11 mouse cellular contexts compared by ENCODE assay signal in the genomic region with DNA sequence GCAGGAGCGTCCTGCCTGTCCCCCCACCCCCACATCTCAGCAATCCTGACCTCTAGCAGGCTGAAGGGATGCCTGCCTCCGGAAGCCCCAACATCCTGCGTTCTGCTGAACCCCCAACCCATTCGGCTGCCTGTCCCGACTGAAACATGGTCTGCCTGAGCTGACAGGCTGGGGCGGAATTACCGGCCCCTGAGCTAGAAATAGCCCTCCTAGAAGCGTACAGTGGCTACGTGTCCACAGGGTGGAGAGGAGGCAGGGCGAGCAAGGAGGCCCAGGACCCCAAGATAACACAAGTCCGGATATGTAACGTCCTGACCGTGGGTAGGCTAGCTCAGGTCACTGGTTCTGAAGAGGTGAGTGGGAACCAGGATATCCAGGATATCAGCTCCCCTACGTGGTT. TPM values are rescaled to one million over a fixed set of nuclear protein-coding genes. Genes with fewer than 3 reads are reported as not detected.
DNase-seq lines count a peak whose midpoint lies in the region; ATAC-seq and TF ChIP-seq lines count a peak whose summit lies in the region.
"Had no signal": no experiment of that assay in that cellular context is flagged by ENCODE, and none has a peak within 500 bp of the region (broad histone marks: within the 10 kb centered on the region; RNA-seq: fewer than 3 reads in every experiment).

No protein-coding gene starts in this region.

- no peak overlapping the region for H3K27ac ChIP-seq in kidney, embryonic 14.5 days (ENCODE audit: low read depth, low read length)
- H3K27ac ChIP-seq in embryonic facial prominence, embryonic 13.5 days: no peak overlapping the region
- no peak overlapping the region for H3K27ac ChIP-seq in hindbrain, embryonic 15.5 days (replicated peaks)
- no peak overlapping the region; the same call in 1 of the 2 replicates for H3K27ac ChIP-seq in midbrain, embryonic 13.5 days
- H3K27ac ChIP-seq in cerebellum, adult 2 months (ENCODE audit: insufficient read depth, low read length): no peak overlapping the region
- H3K27ac ChIP-seq: macrophage had no signal

- no peaks in the 10 kb centered on the region for H3K36me3 ChIP-seq in kidney, embryonic 14.5 days (ENCODE audit: control insufficient read depth, insufficient read depth, low read length)
- no peaks in the 10 kb centered on the region for H3K36me3 ChIP-seq in embryonic facial prominence, embryonic 13.5 days
- H3K36me3 ChIP-seq in hindbrain, embryonic 15.5 days: no peaks in the 10 kb centered on the region
- H3K36me3 ChIP-seq in midbrain, embryonic 13.5 days: no peaks in the 10 kb centered on the region

- no peak for TF ChIP-seq CTCF in cerebellum, adult 2 months (IDR thresholded peaks at IDR 0.05; ENCODE audit: borderline replicate concordance, insufficient read depth, low read depth, low read length)

- H3K4me3 ChIP-seq in kidney, embryonic 14.5 days (ENCODE audit: low read length): no peak overlapping the region; the same call in 1 of the 2 replicates
- 0 out of 2 replicates have a peak overlapping the region, but pooled peaks have one; percentile 3 for H3K4me3 ChIP-seq in embryonic facial prominence, embryonic 13.5 days
- H3K4me3 ChIP-seq in hindbrain, embryonic 15.5 days: no peak overlapping the region
- peak overlapping the region; percentile 7; the same call in 1 of the 2 replicates for H3K4me3 ChIP-seq in midbrain, embryonic 13.5 days (replicated peaks)
- no peak overlapping the region for H3K4me3 ChIP-seq in cerebellum, adult 2 months (replicated peaks; ENCODE audit: insufficient read depth, low read depth, low read length)

- 6% methylated on average over 14 of the region's 14 CpGs for WGBS in kidney, embryonic 14.5 days
- WGBS in embryonic facial prominence, embryonic 13.5 days: 5% methylated on average over 14 of the region's 14 CpGs
- 8% methylated on average over 14 of the region's 14 CpGs for WGBS in hindbrain, embryonic 15.5 days
- 6% methylated on average over 14 of the region's 14 CpGs for WGBS in midbrain, embryonic 13.5 days
- WGBS in cerebellum, adult 2 months: 9% methylated on average over 14 of the region's 14 CpGs

- TF ChIP-seq POLR2A in cerebellum, adult 2 months (IDR thresholded peaks at IDR 0.05; ENCODE audit: borderline replicate concordance, insufficient read depth, low read length): no peak

- H3K9me3 ChIP-seq in kidney, embryonic 14.5 days (ENCODE audit: control insufficient read depth, low read length): no peaks in the 10 kb centered on the region
- no peaks in the 10 kb centered on the region for H3K9me3 ChIP-seq in embryonic facial prominence, embryonic 13.5 days
- H3K9me3 ChIP-seq in hindbrain, embryonic 15.5 days: no peaks in the 10 kb centered on the region
- H3K9me3 ChIP-seq in midbrain, embryonic 13.5 days: no peaks in the 10 kb centered on the region

- DNase-seq in kidney, postnatal 25 days: no peak
- no peak for DNase-seq in cerebellum, adult 2 months
- no peak for DNase-seq in frontal cortex, adult 2 months (ENCODE audit: extremely low spot score in 1 of 2, low spot score in 1 of 2)

- no peaks in the 10 kb centered on the region for H3K27me3 ChIP-seq in kidney, embryonic 14.5 days (ENCODE audit: control insufficient read depth, insufficient read depth, low read length)
- peaks cover 5% of the 10 kb centered on the region for H3K27me3 ChIP-seq in embryonic facial prominence, embryonic 13.5 days
- H3K27me3 ChIP-seq in hindbrain, embryonic 15.5 days: no peaks in the 10 kb centered on the region
- peaks cover 6% of the 10 kb centered on the region; the same call in 1 of the 2 replicates for H3K27me3 ChIP-seq in midbrain, embryonic 13.5 days
- no peaks in the 10 kb centered on the region for H3K27me3 ChIP-seq in cerebellum, adult 2 months (ENCODE audit: control insufficient read depth, insufficient read depth, low read length)

- ATAC-seq in kidney, embryonic 14.5 days (ENCODE audit: low FRiP score, low TSS enrichment): no peak
- no peak for ATAC-seq in embryonic facial prominence, embryonic 13.5 days (ENCODE audit: insufficient number of reproducible peaks, insufficient read depth, low FRiP score, low TSS enrichment, low read depth)
- 0 out of 2 replicates have a peak, but pooled peaks have one; percentile 11 for ATAC-seq in hindbrain, embryonic 15.5 days (ENCODE audit: low FRiP score, low read depth)
- 0 out of 2 replicates have a peak, but pooled peaks have one; percentile 34 for ATAC-seq in midbrain, embryonic 13.5 days
- no peak for ATAC-seq in granulocyte monocyte progenitor cell, adult 5-6 weeks (replicated peaks; ENCODE audit: poor library complexity, severe bottlenecking)
- ATAC-seq: inflammation-experienced regulatory T-cells, adult 6 months had no signal

- no peak overlapping the region for H3K9ac ChIP-seq in kidney, embryonic 14.5 days (ENCODE audit: low read depth, low read length)
- H3K9ac ChIP-seq in embryonic facial prominence, embryonic 13.5 days: peak overlapping the region; percentile 54; the same call in 1 of the 2 replicates
- no peak overlapping the region for H3K9ac ChIP-seq in hindbrain, embryonic 15.5 days
- peak overlapping the region; percentile 59 for H3K9ac ChIP-seq in midbrain, embryonic 13.5 days (replicated peaks)

- H3K4me2 ChIP-seq in kidney, embryonic 14.5 days (replicated peaks; ENCODE audit: low read depth, low read length): peak overlapping the region; percentile 25; the same call in 1 of the 2 replicates
- H3K4me2 ChIP-seq in embryonic facial prominence, embryonic 13.5 days: peak overlapping the region; percentile 48
- peak overlapping the region; percentile 37 for H3K4me2 ChIP-seq in hindbrain, embryonic 15.5 days
- H3K4me2 ChIP-seq in midbrain, embryonic 13.5 days (replicated peaks): peak overlapping the region; percentile 43

- peaks cover 7% of the 10 kb centered on the region for H3K4me1 ChIP-seq in kidney, embryonic 14.5 days (ENCODE audit: control insufficient read depth, insufficient read depth, low read length)
- H3K4me1 ChIP-seq in embryonic facial prominence, embryonic 13.5 days: peaks cover 5% of the 10 kb centered on the region; the same call in 1 of the 2 replicates
- peaks cover 5% of the 10 kb centered on the region; the same call in 1 of the 2 replicates for H3K4me1 ChIP-seq in hindbrain, embryonic 15.5 days (replicated peaks)
- peaks cover 5% of the 10 kb centered on the region; the same call in 1 of the 2 replicates for H3K4me1 ChIP-seq in midbrain, embryonic 13.5 days (replicated peaks)
- no peaks in the 10 kb centered on the region for H3K4me1 ChIP-seq in cerebellum, adult 2 months (ENCODE audit: control insufficient read depth, insufficient read depth, low read length)

RNA-seq across cellular contexts. Expression of a gene that starts 7.9 kb away (rescaled TPM):
- polyA plus RNA-seq in kidney, embryonic 14.5 days (2014; fragmentation: Nextera tagmentation; extraction: Ambion mirVana): not detected in 2 replicates
- polyA plus RNA-seq in embryonic facial prominence, embryonic 13.5 days (2015; fragmentation: Nextera tagmentation; extraction: Ambion mirVana): 0.23 and 0.30 TPM in 2 replicates
- polyA plus RNA-seq in hindbrain, embryonic 15.5 days (2015; fragmentation: Nextera tagmentation; extraction: Ambion mirVana): 0.14 and 0.29 TPM in 2 replicates
- polyA plus RNA-seq in midbrain, embryonic 13.5 days (2015; fragmentation: Nextera tagmentation; extraction: Ambion mirVana): 0.08 TPM in 1 of 2 replicates, not detected in the other
- not detected in 2 replicates for total RNA-seq in granulocyte monocyte progenitor cell, adult 5-6 weeks (2014; fragmentation: Nextera tagmentation)
- not detected in 2 replicates for total RNA-seq in granulocyte monocyte progenitor cell, adult 5-6 weeks (2017)
- 1.1 and 1.2 TPM in 2 replicates for polyA plus RNA-seq in cerebellum, adult 2 months (2012; rRNA removed)
- polyA plus RNA-seq in frontal cortex, adult 2 months (2012; rRNA removed): 0.84 and 0.88 TPM in 2 replicates
- polyA plus RNA-seq: macrophage; spleen, adult 2 months had no signal

RNA-seq across cellular contexts. Expression of a gene that starts 44.5 kb away (rescaled TPM):
- 1.2 and 2.6 TPM in 2 replicates for polyA plus RNA-seq in kidney, embryonic 14.5 days (2014; fragmentation: Nextera tagmentation; extraction: Ambion mirVana)
- polyA plus RNA-seq in embryonic facial prominence, embryonic 13.5 days (2015; fragmentation: Nextera tagmentation; extraction: Ambion mirVana): 2.1 and 4.3 TPM in 2 replicates
- 6.1 and 8.5 TPM in 2 replicates for polyA plus RNA-seq in hindbrain, embryonic 15.5 days (2015; fragmentation: Nextera tagmentation; extraction: Ambion mirVana)
- polyA plus RNA-seq in midbrain, embryonic 13.5 days (2015; fragmentation: Nextera tagmentation; extraction: Ambion mirVana): 7.3 and 8.8 TPM in 2 replicates
- 10.7 and 11.6 TPM in 2 replicates for total RNA-seq in granulocyte monocyte progenitor cell, adult 5-6 weeks (2014; fragmentation: Nextera tagmentation)
- total RNA-seq in granulocyte monocyte progenitor cell, adult 5-6 weeks (2017): 12.8 and 18.5 TPM in 2 replicates
- polyA plus RNA-seq in cerebellum, adult 2 months (2012; rRNA removed): 19.5 and 19.6 TPM in 2 replicates
- polyA plus RNA-seq in frontal cortex, adult 2 months (2012; rRNA removed): 16.2 and 16.6 TPM in 2 replicates

RNA-seq across cellular contexts. Expression of a gene that starts 49.4 kb away (rescaled TPM):
- not detected in 2 replicates for polyA plus RNA-seq in kidney, embryonic 14.5 days (2014; fragmentation: Nextera tagmentation; extraction: Ambion mirVana)
- polyA plus RNA-seq in embryonic facial prominence, embryonic 13.5 days (2015; fragmentation: Nextera tagmentation; extraction: Ambion mirVana): 0.07 and 0.08 TPM in 2 replicates
- 0.04 TPM in 1 of 2 replicates, not detected in the other for polyA plus RNA-seq in hindbrain, embryonic 15.5 days (2015; fragmentation: Nextera tagmentation; extraction: Ambion mirVana)
- polyA plus RNA-seq in midbrain, embryonic 13.5 days (2015; fragmentation: Nextera tagmentation; extraction: Ambion mirVana): not detected in 2 replicates
- not detected in 2 replicates for total RNA-seq in granulocyte monocyte progenitor cell, adult 5-6 weeks (2014; fragmentation: Nextera tagmentation)
- total RNA-seq in granulocyte monocyte progenitor cell, adult 5-6 weeks (2017): not detected in 2 replicates
- not detected in 2 replicates for polyA plus RNA-seq in cerebellum, adult 2 months (2012; rRNA removed)
- polyA plus RNA-seq in frontal cortex, adult 2 months (2012; rRNA removed): not detected in 2 replicates
- polyA plus RNA-seq: inflammation-experienced regulatory T-cells, adult 6 months; macrophage; spleen, adult 2 months had no signal

Comparison
In these comparisons a context has a peak if more than half of its experiments do, and no peak if none do; other contexts are left out.
1. ATAC-seq: peak in hindbrain, embryonic 15.5 days (single experiment) and midbrain, embryonic 13.5 days (single experiment); none in kidney, embryonic 14.5 days (single experiment), embryonic facial prominence, embryonic 13.5 days (single experiment) and granulocyte monocyte progenitor cell, adult 5-6 weeks (single experiment).
2. H3K4me3 ChIP-seq: peak in embryonic facial prominence, embryonic 13.5 days (single experiment) and midbrain, embryonic 13.5 days (single experiment); none in kidney, embryonic 14.5 days (single experiment), hindbrain, embryonic 15.5 days (single experiment) and cerebellum, adult 2 months (single experiment).
3. H3K9ac ChIP-seq: peak in embryonic facial prominence, embryonic 13.5 days (single experiment) and midbrain, embryonic 13.5 days (single experiment); none in kidney, embryonic 14.5 days (single experiment) and hindbrain, embryonic 15.5 days (single experiment).
4. Peak in every context shown above with its lines, with median percentiles within 50 percentile points of each other: H3K4me2 ChIP-seq.